Mouse (Mus musculus) ovary, postnatal 10 days (tissue): ENCODE measurements around the gene Stk24.

Experiments used
- DNase-seq: peaks from one replicate; pipeline ENCODE4 v3.0.0; 2022; ENCODE audit warnings: low spot score

Gene Stk24

DNA sequence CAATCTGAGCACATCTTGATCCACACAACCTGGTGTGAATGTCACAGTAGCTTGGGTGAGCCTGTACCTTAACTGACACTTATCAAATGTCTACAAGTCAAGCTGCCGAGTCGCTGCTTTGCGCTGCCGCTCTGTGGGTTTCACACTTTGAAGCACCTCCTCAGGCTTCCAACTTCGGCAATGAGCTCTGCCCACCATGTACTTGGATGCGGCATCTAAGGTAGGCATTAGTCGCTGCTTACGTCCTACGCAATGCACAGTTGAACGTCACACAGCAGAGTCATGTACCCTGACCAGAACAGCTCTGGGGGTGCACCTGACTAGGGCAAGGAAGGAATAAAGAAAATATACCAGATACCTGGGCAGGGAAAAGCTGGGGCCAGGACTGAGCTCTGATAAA is 66.5 kb downstream of the Stk24 start:
- no peak for DNase-seq

DNA sequence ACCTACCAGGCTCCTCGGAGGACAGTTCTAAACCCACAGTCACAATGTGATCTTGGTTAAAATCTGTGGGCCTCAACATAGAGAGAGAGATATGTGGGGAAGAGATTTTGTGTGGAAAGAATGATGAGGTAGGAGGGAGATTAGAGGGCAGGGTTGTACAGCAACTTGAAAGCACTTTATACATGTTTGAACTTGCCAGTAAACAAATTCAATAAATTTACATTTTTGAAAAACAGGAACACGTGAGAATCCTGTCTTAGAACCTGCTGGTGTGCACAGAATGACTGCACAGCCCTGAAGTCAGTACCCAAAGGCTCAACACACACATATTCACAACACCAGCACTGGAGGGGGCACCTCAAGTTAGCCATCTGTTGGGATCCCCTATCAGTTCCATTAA is 68.7 kb downstream of the Stk24 start:
- no peak for DNase-seq

DNA sequence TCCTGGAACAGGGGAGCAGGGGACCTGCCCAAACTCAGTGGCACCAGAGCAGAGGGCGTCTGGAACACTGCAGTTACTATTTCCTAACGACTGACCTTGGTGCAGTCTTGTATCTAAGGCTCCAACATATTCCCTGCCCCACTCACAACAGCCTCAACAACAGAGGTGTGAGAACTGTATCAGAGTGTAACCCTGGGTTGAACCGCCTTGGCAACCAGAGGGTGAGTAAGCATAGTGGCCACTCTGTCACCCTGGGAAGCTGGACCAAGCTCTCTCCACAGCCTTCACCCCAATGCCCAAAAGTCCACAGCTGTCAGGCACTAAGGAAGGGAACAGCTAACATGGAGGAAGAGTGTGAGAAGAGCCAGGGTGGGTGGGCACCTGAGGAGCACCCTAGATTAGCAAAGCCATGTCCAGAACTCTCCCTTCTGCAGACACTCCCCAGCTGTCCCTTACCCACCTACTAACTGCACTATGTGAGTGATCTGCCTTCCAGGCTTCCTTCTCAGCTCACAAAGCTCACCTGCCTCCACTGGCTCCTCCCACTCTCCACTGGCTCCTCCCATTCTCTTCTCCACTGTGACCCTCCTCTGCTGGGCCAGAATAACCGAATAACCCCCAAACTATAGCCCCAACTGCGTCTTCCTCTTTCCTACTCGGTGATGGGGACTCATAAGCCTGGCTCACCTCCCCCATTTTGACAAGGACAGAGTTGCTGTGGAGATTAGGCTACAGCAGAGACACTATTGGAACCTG is 69.3 kb downstream of the Stk24 start:
- no peak for DNase-seq

DNA sequence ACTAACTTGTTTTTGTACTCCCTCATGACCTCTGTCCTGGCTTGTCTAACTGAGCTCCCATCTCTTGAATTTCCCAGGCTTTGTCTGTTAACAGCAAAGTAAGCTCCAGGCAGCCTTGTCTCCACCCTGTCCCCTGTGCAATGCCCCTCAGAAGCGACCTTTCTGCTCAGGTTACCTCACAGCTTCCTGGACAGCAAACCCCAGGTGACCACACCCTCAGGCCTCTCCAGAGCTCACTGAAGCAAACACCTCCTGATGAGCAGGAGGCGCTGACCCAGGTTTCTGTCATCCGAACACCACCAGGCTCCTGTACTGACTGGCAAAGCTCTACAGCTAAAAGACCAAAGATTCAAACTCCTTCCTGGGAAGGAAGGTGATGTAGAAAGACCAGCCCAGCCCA is 69.9 kb downstream of the Stk24 start:
- no peak for DNase-seq

DNA sequence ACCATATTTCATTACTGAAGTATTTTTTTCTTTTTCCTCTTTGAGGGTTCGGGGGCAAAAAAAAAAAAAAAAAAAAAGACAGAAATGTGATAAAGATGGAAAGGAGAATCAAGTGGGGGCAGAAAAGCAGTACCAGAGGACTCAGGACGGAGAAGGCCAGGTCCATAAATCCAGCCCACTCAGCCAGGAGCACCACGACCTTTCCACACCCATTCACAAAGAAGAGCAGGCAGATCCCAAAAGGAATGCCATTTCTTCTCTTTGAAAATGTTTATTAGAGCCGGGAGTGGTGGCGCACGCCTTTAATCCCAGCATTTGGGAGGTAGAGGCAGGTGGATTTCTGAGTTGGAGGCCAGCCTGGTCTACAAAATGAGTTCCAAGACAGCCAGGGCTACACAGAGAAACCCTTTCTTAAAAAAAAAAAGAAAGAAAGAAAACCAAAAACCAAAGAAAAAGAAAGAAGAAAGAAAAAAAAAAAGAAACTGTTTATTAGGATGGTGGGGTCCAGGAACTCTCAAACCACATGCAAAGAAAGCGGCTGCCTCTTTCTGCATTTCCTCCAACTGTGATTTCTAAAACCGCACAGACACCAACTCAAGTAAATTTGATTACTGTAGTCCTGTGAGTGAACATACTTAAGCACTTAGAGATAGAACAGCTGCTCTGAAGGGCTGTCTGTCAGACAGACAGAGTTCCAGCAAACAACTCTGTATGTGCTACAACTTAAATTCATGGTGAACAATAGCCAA is 74.3 kb downstream of the Stk24 start:
- DNase-seq, result no peak

DNA sequence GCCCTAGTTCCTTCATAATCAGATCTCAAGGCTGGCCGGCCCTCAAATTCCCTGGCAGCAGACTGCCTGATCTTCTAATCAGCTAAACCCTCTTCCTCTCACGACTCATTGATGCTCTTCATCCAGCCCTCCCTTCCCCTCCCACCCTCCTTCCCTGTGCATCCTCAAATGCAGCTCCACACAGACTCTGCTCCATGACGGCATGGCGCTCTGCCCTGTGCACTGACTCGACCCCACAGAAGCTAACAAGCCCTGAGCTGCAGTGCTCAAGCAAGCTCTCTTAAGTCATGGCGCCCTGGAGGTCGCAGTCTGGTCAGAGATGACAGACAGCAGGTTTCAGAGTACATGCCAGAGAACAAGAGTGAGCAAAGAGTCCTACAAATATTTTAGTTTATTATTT is 75.3 kb downstream of the Stk24 start:
- DNase-seq, result no peak

DNA sequence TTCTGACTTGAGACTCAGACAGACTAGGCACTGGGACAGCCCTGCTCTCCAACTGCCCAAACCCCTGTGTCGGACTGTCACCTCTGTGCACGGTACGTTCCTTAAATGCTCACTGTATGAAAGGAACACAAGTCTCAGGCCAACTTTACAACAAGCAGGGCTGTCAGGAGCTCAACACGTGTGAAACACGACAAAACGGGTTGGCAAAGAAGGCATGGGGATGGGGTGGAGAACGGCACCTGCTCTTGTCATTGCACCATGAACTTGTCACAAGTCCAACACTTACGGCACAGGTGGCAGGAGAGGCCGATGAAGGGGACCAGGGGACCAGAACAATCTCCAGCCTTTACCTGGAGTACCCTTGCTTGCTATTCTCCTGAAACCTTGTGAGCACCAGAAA is 80.7 kb downstream of the Stk24 start:
- DNase-seq, result no peak

DNA sequence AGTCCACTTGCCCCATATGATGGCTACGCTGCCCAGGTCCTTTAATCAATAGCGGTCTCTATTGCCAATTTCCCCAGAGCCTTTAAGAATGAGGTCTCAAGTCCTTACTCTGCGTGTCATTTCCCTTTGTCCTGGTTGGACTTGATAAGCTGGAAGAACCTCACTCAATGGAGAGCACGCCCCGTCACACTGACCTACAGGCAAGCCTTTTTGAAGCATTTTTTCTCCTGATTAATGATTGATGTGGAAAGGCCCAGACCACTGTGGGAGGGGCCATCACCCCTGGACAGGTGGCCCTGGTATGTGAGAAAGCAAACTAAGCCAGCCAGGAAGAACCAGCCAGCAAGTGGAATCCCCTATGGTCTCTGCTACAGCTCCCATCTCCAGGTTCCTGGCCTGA is 81.3 kb downstream of the Stk24 start:
- DNase-seq, result no peak

DNA sequence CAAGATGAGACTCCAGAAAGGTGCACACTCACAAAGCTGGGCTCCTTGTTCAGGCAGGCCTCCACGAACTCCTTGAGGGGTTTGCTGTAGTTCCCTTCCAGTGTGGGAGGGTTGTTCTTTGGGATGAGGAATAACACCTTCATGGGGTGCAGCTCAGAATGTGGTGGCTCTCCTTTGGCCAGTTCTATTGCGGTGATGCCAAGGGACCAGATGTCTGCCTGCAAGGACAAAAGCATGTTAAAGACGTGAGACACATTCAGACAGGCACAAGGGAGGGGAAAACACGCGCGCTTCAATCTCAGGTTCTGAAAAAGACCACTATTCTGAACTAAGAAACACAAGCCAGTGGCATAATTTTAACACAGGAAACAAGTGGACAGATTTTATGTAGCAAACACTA is 82.7 kb downstream of the Stk24 start:
- DNase-seq, result no peak

DNA sequence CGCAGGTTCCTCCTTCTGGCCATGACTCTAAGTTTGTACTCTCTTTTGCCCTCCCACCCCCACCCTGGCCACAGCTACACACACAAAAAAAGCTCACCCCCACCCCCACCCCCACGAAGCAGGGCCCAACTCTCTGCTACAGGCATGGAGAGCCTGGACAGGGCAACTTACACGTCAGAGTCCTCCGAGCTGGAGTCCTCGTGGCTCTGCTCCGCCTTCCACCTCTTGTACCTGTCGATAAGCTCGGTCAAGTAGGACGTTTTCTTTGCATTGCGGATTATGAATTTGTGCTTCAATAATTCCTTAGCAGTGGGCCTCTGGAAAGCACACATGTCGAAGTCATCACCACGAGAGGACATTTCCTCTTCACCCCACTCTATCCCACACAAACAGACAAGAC is 85.3 kb downstream of the Stk24 start:
- DNase-seq, result no peak

DNA sequence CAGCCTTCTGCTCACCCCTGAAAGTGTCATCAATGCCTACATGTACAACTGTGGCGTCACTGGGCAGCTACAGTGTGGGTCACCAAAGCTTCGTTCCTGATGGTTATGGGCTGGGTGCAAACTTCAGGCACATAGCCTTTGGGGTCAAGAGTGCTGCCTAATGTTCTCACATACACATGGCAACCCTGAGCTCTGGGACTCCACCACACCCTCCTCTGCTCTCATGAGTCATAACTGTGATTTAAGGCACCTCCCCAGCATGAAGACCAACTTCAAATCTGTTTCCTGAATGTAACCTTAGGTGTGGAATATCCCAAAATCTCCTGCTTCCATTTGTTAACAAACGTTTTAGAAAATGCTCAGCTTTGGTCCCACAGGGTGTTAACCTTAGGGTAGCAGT is 87.4 kb downstream of the Stk24 start:
- DNase-seq, result no peak

DNA sequence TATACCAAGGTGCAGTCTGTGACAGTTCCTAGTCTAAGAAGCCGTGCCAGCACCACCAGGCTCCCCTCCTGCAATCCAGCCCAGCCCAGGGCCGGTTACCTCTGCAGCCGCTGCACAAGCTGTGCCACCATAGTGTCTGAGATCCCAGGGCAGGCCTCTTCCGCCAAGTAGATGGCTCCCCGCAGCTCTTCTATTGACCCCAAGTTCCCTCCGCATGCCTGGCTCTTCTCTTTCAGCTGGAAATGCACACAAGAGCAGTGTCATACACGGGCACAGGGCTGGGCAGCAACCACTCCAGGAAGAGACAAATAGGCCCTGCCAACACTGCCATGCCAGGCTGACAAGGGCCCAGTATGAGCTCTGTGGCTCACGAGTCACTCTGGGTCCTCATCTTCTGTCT is 87.9 kb downstream of the Stk24 start:
- no peak for DNase-seq

DNA sequence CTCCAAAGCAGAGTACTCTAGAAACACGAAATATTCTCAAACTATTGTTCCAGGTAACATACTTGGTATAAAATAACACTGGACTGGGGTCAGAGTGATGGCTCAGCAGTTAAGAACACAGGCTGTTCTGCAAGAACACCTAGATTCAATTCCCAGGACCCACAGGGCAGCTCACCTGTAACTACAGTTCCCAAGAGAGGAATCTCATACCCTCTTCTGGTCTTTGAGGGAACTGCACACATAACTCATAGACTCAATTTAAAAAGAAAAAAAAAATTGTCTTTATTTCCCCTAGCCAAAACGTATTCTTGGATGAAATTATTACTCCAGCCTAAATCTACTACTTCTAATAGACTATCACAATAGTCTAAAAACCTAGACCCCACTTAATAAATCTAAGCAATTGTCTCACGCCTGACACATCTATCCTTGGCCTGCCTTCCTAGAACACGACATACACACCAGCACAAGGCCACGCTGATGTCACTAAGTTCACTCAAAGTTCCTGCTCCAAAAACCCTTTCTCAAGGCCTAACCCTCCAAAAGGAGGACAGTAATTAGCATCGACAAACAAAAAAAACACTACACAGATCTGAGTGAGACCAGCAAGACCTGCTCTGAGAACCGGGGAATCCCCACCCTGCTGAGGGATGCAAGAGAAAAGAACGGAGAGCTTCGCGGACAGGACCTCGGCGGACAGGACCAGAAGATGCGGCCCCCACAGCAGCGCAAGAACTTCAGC is 94.3 kb downstream of the Stk24 start:
- no peak for DNase-seq

DNA sequence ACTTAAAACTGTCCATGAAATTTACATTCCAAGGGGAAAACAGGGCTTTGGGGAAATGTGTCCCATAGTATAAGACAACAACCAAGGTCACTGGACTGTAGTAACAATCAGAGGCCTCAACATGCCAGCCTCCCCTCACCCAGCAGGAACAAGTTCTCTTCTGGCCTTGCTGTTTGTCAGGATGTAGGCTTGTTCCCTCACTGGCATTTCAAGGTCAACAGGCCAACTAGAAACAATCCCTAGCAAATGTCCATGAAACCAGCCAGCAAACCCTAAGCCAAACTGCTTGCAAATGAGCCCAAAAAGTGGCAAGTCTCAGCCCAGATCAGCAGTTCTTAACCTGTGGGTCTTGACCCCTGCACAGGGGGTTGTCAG is 98.5 kb downstream of the Stk24 start:
- DNase-seq, result no peak

DNA sequence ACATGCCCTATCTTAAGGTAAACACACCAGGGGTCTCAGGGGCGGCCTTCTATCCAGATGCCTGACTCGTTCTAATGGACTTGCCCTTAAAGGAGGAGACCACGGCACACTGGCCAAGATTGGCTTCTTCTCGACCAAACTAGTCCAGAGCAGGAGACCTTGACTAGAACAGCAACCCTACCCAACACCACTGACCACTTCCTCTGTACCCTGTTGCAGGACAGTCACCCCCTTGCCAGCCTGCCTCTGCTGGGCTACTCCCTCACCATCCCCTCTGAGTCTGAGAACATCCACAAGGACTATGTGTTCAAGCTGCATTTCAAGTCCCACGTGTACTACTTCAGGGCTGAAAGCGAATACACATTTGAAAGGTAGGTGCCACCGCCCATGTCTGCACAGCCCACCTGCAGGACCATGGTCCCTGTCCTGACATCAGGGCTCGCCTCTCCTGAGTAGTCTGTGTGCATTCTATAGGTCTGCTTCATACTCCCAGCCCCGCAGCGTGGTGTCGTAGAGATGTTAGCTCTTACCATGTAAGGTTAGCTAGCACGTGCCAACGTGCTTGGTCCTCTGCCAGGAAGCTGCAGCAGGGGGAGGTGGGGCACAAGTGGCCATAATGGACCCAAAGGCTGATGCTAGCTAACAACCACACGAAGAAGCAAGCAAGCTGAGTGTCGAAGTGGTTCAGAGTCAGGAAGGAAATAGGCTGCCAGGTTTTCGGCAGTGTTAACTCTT is 99.0 kb downstream of the Stk24 start:
- no peak for DNase-seq

DNA sequence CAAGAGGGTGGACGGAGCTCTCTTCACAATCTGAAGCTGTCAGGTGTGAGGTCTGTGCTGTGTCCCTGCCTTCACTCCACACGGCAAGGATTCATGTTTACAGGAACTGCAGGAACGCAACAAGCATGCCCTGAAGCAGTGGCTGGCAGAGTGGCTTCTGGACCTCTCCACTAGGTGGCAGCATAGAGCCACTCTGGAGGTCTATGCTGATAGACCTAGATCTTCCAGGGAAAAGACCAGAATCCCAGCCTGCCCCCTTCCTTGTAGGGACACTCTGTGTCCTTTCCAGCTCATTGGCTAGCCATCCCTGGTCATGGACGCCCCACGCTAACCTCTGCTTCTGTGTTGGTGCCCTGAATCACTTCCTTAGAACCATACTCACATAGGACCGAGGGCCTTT is 100.7 kb downstream of the Stk24 start:
- peak; percentile 74 for DNase-seq

DNA sequence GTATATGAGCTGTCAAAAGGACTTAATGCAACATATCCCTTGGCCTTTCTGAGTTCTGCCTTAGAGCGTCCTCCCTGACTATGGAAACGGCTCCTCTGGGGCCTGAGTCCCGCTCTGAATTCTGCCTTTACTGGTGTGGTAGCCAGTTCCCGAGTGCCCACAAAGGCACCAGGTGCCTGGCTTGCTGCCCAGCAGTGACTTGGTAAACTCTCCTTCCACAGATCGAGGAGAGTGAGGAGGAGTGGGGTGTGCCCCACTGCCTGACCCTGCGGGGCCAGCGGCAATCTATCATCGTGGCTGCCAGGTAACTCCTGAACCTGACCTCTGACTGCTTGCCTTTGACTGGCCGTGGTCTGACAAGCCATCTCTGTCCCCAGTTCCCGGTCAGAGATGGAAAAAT is 103.8 kb downstream of the Stk24 start:
- no peak for DNase-seq

DNA sequence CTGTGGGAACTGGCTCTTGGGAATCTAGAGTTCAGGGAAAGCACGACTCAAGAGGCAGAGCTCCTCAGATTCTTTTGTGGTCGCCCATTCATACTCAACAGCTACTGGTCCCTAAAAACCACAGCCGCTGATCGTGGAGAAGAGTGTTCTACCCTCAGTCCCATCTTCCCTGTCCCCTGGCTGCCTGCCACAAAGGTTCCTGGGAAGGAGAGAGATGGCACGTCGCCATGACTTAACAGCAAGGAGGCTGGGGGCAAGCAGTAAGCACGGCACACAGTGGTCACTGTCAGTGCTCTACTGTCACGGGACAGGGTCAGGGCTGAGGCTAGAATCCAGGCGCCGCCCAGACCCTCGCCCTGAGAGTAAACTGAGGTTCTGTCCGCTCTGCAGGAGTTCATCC is 104.8 kb downstream of the Stk24 start:
- no peak for DNase-seq

DNA sequence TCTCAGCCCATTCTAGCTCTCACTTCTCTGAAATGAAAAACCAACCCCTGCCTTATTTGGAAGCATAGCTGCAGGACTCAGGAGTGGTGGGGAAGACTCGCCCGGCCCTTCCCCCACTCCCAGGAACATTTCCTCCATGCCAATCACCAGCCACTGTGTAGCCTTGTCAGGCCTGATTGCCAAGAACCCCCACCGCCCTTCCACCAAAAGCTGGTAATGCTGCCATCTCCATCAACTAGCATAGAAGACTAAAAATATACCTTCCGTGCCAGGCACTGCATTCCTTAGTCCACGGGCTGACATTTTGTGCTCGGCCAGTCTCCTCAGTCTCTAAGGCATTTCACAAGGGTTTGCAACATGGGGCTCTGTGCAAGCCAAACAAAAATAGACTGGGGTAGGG is 109.3 kb downstream of the Stk24 start:
- no peak for DNase-seq

DNA sequence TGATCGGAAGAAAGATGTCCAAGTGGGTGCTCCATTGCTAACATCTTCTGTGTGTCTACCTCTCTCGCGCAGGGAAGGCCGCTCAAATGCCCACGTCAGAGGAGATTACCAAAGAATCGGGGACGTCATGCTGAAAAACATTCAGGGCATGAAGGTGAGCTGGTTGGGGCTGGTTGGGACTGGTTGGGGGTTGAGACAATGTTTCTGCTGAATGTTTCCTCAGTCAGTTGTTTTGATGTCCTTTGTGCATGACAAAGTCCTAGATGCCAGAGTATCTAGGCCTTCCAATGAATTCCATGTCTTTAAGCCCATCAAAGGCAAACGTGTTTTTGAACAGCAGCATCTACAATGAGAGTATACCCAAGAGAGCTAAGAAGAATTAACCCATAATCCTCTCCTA is 112.0 kb downstream of the Stk24 start:
- DNase-seq, result no peak

DNA sequence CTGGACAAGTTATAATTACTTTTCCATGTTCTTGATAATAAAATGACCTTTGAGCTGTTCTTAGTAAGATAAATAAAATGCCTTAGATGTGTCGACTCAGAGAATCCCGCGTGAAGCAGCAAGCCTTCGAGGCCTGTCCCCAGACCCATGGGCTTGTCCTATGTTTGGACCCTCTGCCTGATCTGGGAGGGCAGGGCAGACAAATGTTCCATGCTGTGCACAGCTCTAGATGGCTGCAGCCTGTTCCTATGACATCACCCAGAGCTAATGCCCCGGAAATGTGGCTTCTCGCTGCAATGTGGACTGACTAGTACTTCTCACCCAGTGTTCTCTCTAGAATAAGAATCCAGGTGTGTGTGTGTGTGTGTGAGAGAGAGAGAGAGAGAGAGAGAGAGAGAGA is 115.4 kb downstream of the Stk24 start:
- DNase-seq, result no peak

DNA sequence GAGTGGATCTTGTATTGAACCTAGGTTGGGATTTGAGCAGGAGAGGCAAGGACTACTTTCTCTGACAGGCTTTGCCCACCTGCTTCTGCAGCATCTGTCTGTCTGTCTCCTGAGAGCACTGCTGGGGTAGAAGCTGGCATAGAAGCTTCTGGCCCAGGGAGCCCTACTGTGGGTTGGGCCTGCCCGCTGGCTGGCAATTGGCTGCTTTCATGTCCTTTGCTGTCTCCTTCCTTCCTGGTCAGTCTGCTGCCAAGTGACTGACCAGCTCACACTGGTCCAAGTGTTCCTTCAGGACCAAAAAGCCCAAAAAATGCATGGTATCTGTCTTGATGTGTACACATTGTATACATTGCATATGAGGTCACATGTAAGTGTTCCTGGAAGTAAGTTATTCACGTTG is 115.9 kb downstream of the Stk24 start:
- no peak for DNase-seq

DNA sequence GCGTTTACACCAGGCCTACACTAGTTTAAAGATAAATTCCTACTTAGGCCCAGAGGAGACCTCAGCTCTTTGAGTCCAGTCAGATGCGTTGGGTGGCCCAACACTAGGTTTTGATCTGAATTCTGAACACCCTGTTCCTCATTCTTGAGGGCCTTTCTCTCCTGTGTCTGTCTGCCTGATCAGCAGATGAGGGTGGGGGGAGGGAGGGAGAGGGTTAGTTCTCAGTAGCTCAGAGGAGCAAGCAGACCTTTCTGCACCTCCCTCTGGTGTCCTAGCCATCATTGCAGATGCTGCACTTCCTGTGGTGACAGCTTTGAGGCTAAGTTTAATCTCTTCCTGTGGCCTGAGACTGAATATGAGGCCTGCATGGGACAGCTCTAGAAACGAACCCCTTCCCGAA is 117.2 kb downstream of the Stk24 start:
- DNase-seq, result no peak
